Mouse (Mus musculus): ENCODE results near the gene Mafk. TPM values are rescaled to one million over a fixed set of nuclear protein-coding genes. Genes with fewer than 3 reads are reported as not detected.
A peak's percentile ranks its signal among the peaks of the same experiment; 100 is the strongest.

Mafk gene
- polyA plus RNA-seq, 1 experiment from 2014 or later = 3.4 TPM

DNA sequence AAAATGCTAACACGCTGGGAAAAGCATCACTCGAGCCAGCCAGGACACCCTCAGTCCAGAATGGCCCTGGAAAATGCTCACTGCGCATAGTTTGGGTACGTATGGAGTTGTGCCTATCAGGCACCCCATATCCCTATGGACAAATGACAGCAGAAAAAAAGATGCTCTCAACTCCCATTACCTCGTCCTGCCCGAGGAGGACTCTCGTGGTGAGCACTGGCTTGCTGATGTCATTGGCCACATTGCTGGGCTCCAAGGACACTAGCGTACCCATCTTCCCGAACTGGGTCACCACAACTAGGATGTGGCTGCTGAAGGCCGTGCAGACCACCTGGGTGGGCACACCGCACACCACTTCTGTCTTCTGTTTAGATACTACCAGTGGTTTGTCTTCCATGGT is 34.6 kb downstream of the Mafk start:
- H3K9ac ChIP-seq (replicated peaks; ENCODE audit: low read length) = peak overlapping the region; percentile 85
- 39% methylated on average over 11 of the region's 11 CpGs for WGBS
- ATAC-seq (replicated peaks; ENCODE audit: insufficient number of reproducible peaks, low FRiP score, low TSS enrichment, low read depth) (no peak), DNase-seq (ENCODE audit: low spot score) (no peak)
- peak overlapping the region; percentile 86 for H3K4me2 ChIP-seq (ENCODE audit: low read depth, low read length)
- no peaks in the 10 kb centered on the region; the same call in 1 of the 2 replicates for H3K4me1 ChIP-seq (ENCODE audit: control insufficient read depth, insufficient read depth, low read length)
- 0 out of 2 replicates have a peak overlapping the region, but pooled peaks have one; percentile 28 for H3K27ac ChIP-seq (replicated peaks; ENCODE audit: low read depth, low read length)
- H3K4me3 ChIP-seq (ENCODE audit: low read depth, low read length) = peak overlapping the region; percentile 74
- H3K27me3 ChIP-seq (ENCODE audit: control insufficient read depth, insufficient read depth, low read length) = no peaks in the 10 kb centered on the region
- no peaks in the 10 kb centered on the region for H3K9me3 ChIP-seq (replicated peaks; ENCODE audit: control insufficient read depth, low read length)
- H3K36me3 ChIP-seq (replicated peaks; ENCODE audit: control insufficient read depth, insufficient read depth, low read depth, low read length) = no peaks in the 10 kb centered on the region

GRCm38 (mm10) chr5:139826357-139827055 is 35.2 kb downstream of the Mafk start, which contains the start of the genes Gm26938 and Psmg3:
Gene Gm26938, minus strand, starts transcription at chr5:139826407.
Gene Psmg3, minus strand, starts transcription at chr5:139826885.
- Histone ChIP-seq H3K4me3 (ENCODE audit: low read depth, low read length) (peak within 1 kb of the TSS; percentile 74), H3K27me3 (ENCODE audit: control insufficient read depth, insufficient read depth, low read length) (no peaks in the 10 kb centered on the region), H3K9ac (replicated peaks; ENCODE audit: low read length) (peak within 1 kb of the TSS; percentile 85), H3K9me3 (replicated peaks; ENCODE audit: control insufficient read depth, low read length) (no peaks in the 10 kb centered on the region), H3K4me2 (ENCODE audit: low read depth, low read length) (peak within 1 kb of the TSS; percentile 86), H3K4me1 (ENCODE audit: control insufficient read depth, insufficient read depth, low read length) (no peaks in the 10 kb centered on the region; the same call in 1 of the 2 replicates), H3K36me3 (replicated peaks; ENCODE audit: control insufficient read depth, insufficient read depth, low read depth, low read length) (no peaks in the 10 kb centered on the region), H3K27ac (replicated peaks; ENCODE audit: low read depth, low read length) (peak within 1 kb of the TSS; percentile 28)
- DNase-seq (ENCODE audit: low spot score) (peak; percentile 90), ATAC-seq (replicated peaks; ENCODE audit: insufficient number of reproducible peaks, low FRiP score, low TSS enrichment, low read depth) (peak; percentile 68)
- WGBS = under 1% methylated on average over 43 of the region's 43 CpGs

DNA sequence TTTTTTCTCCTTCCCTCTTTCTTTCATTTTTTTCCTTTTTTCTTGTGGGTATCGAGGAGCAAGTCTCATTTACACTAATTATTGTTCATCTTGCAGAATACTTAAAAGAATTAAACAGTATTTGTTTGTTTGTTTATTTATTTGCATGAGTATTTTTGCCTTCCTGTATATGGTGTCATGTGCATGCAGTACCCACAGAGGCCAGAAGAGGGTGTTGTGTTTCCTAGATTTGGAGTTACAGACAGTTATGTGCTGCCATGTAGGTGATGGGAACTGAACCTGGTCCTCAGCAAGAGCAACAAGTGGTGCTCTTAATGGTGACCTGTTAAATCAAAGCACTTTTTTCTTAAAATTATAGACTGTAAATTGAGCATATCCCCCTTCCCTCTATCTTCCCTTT is 36.3 kb downstream of the Mafk start:
- no peaks in the 10 kb centered on the region for H3K27me3 ChIP-seq (ENCODE audit: control insufficient read depth, insufficient read depth, low read length)
- no peak for DNase-seq (ENCODE audit: low spot score)
- 91% methylated on average over 1 of the region's 1 CpGs for WGBS

DNA sequence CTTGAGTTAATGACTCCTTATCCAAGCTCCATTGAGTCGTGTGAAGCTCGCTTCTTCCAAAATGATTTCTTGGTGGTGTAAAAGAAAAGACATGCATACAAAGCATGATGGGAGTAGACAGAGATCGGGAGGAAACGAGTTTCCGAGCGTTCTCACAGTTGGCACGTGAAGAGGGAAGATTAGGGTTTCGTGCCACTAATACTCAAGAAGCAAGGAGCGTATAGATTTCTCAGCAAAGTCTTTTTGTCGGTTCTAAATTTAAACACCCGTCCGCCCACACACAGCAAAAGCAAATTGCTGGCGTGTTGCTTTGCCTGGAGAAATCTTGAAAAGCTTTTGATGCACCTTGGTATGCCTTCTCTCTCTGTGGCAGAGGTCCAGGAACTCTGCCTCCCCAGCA is 38.1 kb downstream of the Mafk start:
- no peak overlapping the region for H3K27ac ChIP-seq (replicated peaks; ENCODE audit: low read depth, low read length)
- no peak overlapping the region for H3K9ac ChIP-seq (replicated peaks; ENCODE audit: low read length)
- WGBS = 86% methylated on average over 13 of the region's 13 CpGs
- H3K4me1 ChIP-seq (ENCODE audit: control insufficient read depth, insufficient read depth, low read length) = no peaks in the 10 kb centered on the region; the same call in 1 of the 2 replicates
- H3K36me3 ChIP-seq (replicated peaks; ENCODE audit: control insufficient read depth, insufficient read depth, low read depth, low read length) = no peaks in the 10 kb centered on the region
- H3K27me3 ChIP-seq (ENCODE audit: control insufficient read depth, insufficient read depth, low read length) = no peaks in the 10 kb centered on the region
- DNase-seq (ENCODE audit: low spot score) (no peak), ATAC-seq (replicated peaks; ENCODE audit: insufficient number of reproducible peaks, low FRiP score, low TSS enrichment, low read depth) (no peak)
- no peaks in the 10 kb centered on the region for H3K9me3 ChIP-seq (replicated peaks; ENCODE audit: control insufficient read depth, low read length)
- no peak overlapping the region for H3K4me2 ChIP-seq (ENCODE audit: low read depth, low read length)
- H3K4me3 ChIP-seq (ENCODE audit: low read depth, low read length) = no peak overlapping the region

More for the DNA sequence above, 36.3 kb downstream of the Mafk start:
- Histone ChIP-seq H3K9me3 (replicated peaks; ENCODE audit: control insufficient read depth, low read length) (no peaks in the 10 kb centered on the region), H3K4me1 (ENCODE audit: control insufficient read depth, insufficient read depth, low read length) (no peaks in the 10 kb centered on the region; the same call in 1 of the 2 replicates), H3K9ac (replicated peaks; ENCODE audit: low read length) (no peak overlapping the region), H3K4me2 (ENCODE audit: low read depth, low read length) (no peak overlapping the region), H3K36me3 (replicated peaks; ENCODE audit: control insufficient read depth, insufficient read depth, low read depth, low read length) (no peaks in the 10 kb centered on the region), H3K27ac (replicated peaks; ENCODE audit: low read depth, low read length) (no peak overlapping the region), H3K4me3 (ENCODE audit: low read depth, low read length) (no peak overlapping the region)
- ATAC-seq (replicated peaks; ENCODE audit: insufficient number of reproducible peaks, low FRiP score, low TSS enrichment, low read depth) = no peak

DNA sequence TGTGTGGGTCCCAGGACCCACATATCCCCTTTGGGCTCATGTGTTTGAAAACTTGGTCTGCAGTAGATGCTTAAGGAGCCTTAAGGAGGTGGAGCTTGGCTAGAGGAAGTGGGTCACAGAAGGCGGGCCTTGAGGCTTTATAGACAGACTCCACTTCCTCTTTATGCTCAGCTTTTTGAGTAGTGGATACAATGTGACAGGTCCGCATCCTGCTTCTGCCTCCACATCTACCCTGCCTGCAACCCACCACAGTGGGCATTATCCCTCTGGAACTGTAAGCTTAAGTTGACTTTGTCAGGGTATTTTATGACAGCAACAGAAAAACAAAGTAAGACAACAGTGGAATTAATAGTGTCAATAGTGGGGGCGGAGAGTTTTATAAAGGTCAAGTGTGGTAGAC is 39.4 kb downstream of the Mafk start:
- DNase-seq (ENCODE audit: low spot score) = no peak
- H3K36me3 ChIP-seq (replicated peaks; ENCODE audit: control insufficient read depth, insufficient read depth, low read depth, low read length) = no peaks in the 10 kb centered on the region
- H3K9me3 ChIP-seq (replicated peaks; ENCODE audit: control insufficient read depth, low read length) = no peaks in the 10 kb centered on the region
- ATAC-seq (replicated peaks; ENCODE audit: insufficient number of reproducible peaks, low FRiP score, low TSS enrichment, low read depth) = no peak
- no peak overlapping the region for H3K4me2 ChIP-seq (ENCODE audit: low read depth, low read length)
- 86% methylated on average over 3 of the region's 3 CpGs for WGBS
- H3K27ac ChIP-seq (replicated peaks; ENCODE audit: low read depth, low read length) = no peak overlapping the region
- no peak overlapping the region for H3K4me3 ChIP-seq (ENCODE audit: low read depth, low read length)
- no peaks in the 10 kb centered on the region for H3K27me3 ChIP-seq (ENCODE audit: control insufficient read depth, insufficient read depth, low read length)
- no peaks in the 10 kb centered on the region; the same call in 1 of the 2 replicates for H3K4me1 ChIP-seq (ENCODE audit: control insufficient read depth, insufficient read depth, low read length)
- no peak overlapping the region for H3K9ac ChIP-seq (replicated peaks; ENCODE audit: low read length)

- DNase-seq (ENCODE audit: low spot score) (no peak), ATAC-seq (replicated peaks; ENCODE audit: insufficient number of reproducible peaks, low FRiP score, low TSS enrichment, low read depth) (no peak)
- Histone ChIP-seq H3K27me3 (ENCODE audit: control insufficient read depth, insufficient read depth, low read length) (no peaks in the 10 kb centered on the region), H3K27ac (replicated peaks; ENCODE audit: low read depth, low read length) (no peak overlapping the region), H3K4me2 (ENCODE audit: low read depth, low read length) (no peak overlapping the region), H3K9ac (replicated peaks; ENCODE audit: low read length) (no peak overlapping the region), H3K36me3 (replicated peaks; ENCODE audit: control insufficient read depth, insufficient read depth, low read depth, low read length) (no peaks in the 10 kb centered on the region), H3K4me1 (ENCODE audit: control insufficient read depth, insufficient read depth, low read length) (no peaks in the 10 kb centered on the region), H3K9me3 (replicated peaks; ENCODE audit: control insufficient read depth, low read length) (no peaks in the 10 kb centered on the region), H3K4me3 (ENCODE audit: low read depth, low read length) (no peak overlapping the region)
- WGBS = 77% methylated on average over 7 of the region's 7 CpGs
These were observed 40.8 kb downstream of the Mafk start for GRCm38 (mm10) chr5:139832125-139832524.

- no peaks in the 10 kb centered on the region for H3K9me3 ChIP-seq (replicated peaks; ENCODE audit: control insufficient read depth, low read length)
- H3K4me1 ChIP-seq (ENCODE audit: control insufficient read depth, insufficient read depth, low read length) = no peaks in the 10 kb centered on the region
- DNase-seq (ENCODE audit: low spot score) (no peak), ATAC-seq (replicated peaks; ENCODE audit: insufficient number of reproducible peaks, low FRiP score, low TSS enrichment, low read depth) (no peak)
- no peaks in the 10 kb centered on the region for H3K36me3 ChIP-seq (replicated peaks; ENCODE audit: control insufficient read depth, insufficient read depth, low read depth, low read length)
- H3K4me3 ChIP-seq (ENCODE audit: low read depth, low read length) = no peak overlapping the region
- H3K27ac ChIP-seq (replicated peaks; ENCODE audit: low read depth, low read length) = no peak overlapping the region
- H3K9ac ChIP-seq (replicated peaks; ENCODE audit: low read length) = no peak overlapping the region
- no peaks in the 10 kb centered on the region for H3K27me3 ChIP-seq (ENCODE audit: control insufficient read depth, insufficient read depth, low read length)
- 82% methylated on average over 7 of the region's 7 CpGs for WGBS
- H3K4me2 ChIP-seq (ENCODE audit: low read depth, low read length) = no peak overlapping the region
These were observed 44.4 kb downstream of the Mafk start for GRCm38 (mm10) chr5:139835706-139836105.

DNA sequence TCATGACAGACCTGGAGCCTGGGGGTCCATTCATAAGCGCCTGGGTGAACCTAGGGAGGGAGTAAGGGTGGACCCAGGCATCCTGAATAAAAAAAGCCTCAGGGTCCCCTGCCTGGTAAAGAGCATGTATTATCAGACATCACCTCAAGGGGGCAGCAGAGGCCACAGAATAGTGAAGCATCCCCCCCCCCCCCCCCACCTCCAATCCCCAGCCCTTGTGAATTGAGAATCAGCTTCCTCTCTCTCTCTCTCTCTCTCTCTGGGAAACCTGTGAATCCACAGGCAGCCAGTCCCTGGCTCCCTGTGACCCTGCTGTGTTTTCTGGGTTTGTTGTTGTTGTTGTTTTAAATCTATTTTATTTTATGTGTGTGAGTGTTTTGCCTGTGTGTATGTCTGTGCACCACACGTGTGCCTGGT is 47.2 kb downstream of the Mafk start:
- no peaks in the 10 kb centered on the region for H3K27me3 ChIP-seq (ENCODE audit: control insufficient read depth, insufficient read depth, low read length)
- H3K9ac ChIP-seq (replicated peaks; ENCODE audit: low read length) = no peak overlapping the region
- 15% methylated on average over 2 of the region's 2 CpGs for WGBS
- no peak overlapping the region for H3K27ac ChIP-seq (replicated peaks; ENCODE audit: low read depth, low read length)
- no peaks in the 10 kb centered on the region for H3K9me3 ChIP-seq (replicated peaks; ENCODE audit: control insufficient read depth, low read length)
- no peak overlapping the region for H3K4me3 ChIP-seq (ENCODE audit: low read depth, low read length)
- no peaks in the 10 kb centered on the region for H3K36me3 ChIP-seq (replicated peaks; ENCODE audit: control insufficient read depth, insufficient read depth, low read depth, low read length)
- DNase-seq (ENCODE audit: low spot score) = peak; percentile 86
- no peaks in the 10 kb centered on the region for H3K4me1 ChIP-seq (ENCODE audit: control insufficient read depth, insufficient read depth, low read length)
- ATAC-seq (replicated peaks; ENCODE audit: insufficient number of reproducible peaks, low FRiP score, low TSS enrichment, low read depth) = no peak
- H3K4me2 ChIP-seq (ENCODE audit: low read depth, low read length) = no peak overlapping the region

Data from embryonic facial prominence, embryonic 11.5 days (tissue).